Mouse (Mus musculus) kidney, embryonic 15.5 days (tissue): ENCODE data around the gene Lifr. TPM values are rescaled to one million over a fixed set of nuclear protein-coding genes. Genes with fewer than 3 reads are reported as not detected.

Source experiments
- ATAC-seq: fragments of 200-750 bp; cut with Nextera tagmentation; replicated peaks from 2 replicates; pipeline ENCODE4 v1.8.0; 2017; ENCODE audit warnings: moderate TSS enrichment; ENCODE audit not compliant: low FRiP score
- H3K27ac ChIP-seq: fragments of 300-500 bp; sonication (generic); 2 replicates; pipeline ENCODE4 v1.5.1; 2015; ENCODE audit warnings: mild to moderate bottlenecking, inconsistent platforms
- H3K27me3 ChIP-seq: fragments of 300-500 bp; sonication (generic); 2 replicates; pipeline ENCODE4 v1.6.1; 2015; ENCODE audit warnings: inconsistent platforms
- H3K36me3 ChIP-seq: fragments of 300-500 bp; sonication (generic); 2 replicates; pipeline ENCODE4 v1.6.1; 2015; ENCODE audit warnings: inconsistent platforms
- H3K4me1 ChIP-seq: fragments of 300-500 bp; sonication (generic); 2 replicates; pipeline ENCODE4 v1.6.1; 2015; ENCODE audit warnings: inconsistent platforms
- H3K4me2 ChIP-seq: fragments of 300-500 bp; sonication (generic); 2 replicates; pipeline ENCODE4 v1.6.1; 2015; ENCODE audit warnings: moderate library complexity, mild to moderate bottlenecking, inconsistent platforms
- H3K4me3 ChIP-seq: fragments of 300-500 bp; sonication (generic); replicated peaks from 2 replicates; pipeline ENCODE4 v1.5.1; 2015; ENCODE audit warnings: mild to moderate bottlenecking, inconsistent platforms
- H3K9ac ChIP-seq: fragments of 300-500 bp; sonication (generic); 2 replicates; pipeline ENCODE4 v1.6.1; 2015; ENCODE audit warnings: mild to moderate bottlenecking, inconsistent platforms
- H3K9me3 ChIP-seq: fragments of 300-500 bp; sonication (generic); replicated peaks from 2 replicates; pipeline ENCODE4 v1.6.1; 2016; ENCODE audit warnings: inconsistent platforms
- WGBS: fragments of 180-500 bp; shearing (Covaris S2); methylation state at CpG from one replicate; pipeline ENCODE4 v1.1.7; 2015; ENCODE audit warnings: mixed read lengths; 5-methylcytosine and 5-hydroxymethylcytosine counted together
- polyA plus RNA-seq: library from polyadenylated mRNA; unstranded; fragments of >200 nt; fragmentation: Nextera tagmentation; extraction: Ambion mirVana; gene quantifications from 2 replicates; pipeline ENCODE4 v1.2.1, GENCODE M21; 2015

The Lifr gene
- polyA plus RNA-seq, 1 experiment from 2014 or later: 22.3 TPM

- Histone ChIP-seq H3K9me3 (no peaks in the 10 kb centered on the region), H3K4me1 (0 out of 2 replicates have a peak, but pooled peaks cover 14% of the 10 kb centered on the region), H3K27ac (no peak overlapping the region), H3K27me3 (no peaks in the 10 kb centered on the region), H3K4me3 (no peak overlapping the region), H3K36me3 (no peaks in the 10 kb centered on the region), H3K4me2 (no peak overlapping the region), H3K9ac (no peak overlapping the region)
- ATAC-seq: no peak
- WGBS: 88% methylated on average over 14 of the region's 14 CpGs
These were observed 25.4 kb upstream of the Lifr start for GRCm38 (mm10) chr15:7064992-7065523.

DNA sequence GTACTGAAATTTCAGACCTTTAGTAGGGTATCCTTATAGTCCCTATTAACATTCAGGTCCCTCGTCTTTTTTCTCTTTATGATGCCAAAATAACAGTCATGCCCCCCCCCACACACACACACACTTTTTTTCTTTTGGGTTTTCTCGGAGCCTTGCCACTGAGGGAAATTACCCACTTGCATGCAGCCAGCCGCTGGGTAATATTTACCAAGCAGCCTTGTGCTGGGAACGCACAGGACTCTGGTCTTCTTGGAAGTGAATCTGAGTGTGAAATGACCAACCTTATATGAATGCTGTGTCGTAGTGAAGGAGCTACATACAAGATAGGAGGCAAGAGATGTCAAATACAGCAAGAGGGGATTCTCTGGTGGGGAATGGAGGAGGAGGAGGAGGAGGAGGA is 24.8 kb upstream of the Lifr start:
- WGBS: 75% methylated on average over 5 of the region's 5 CpGs
- no peak overlapping the region for H3K4me3 ChIP-seq
- H3K36me3 ChIP-seq: no peaks in the 10 kb centered on the region
- H3K4me2 ChIP-seq: no peak overlapping the region
- H3K27me3 ChIP-seq: no peaks in the 10 kb centered on the region
- no peaks in the 10 kb centered on the region for H3K9me3 ChIP-seq
- no peak overlapping the region for H3K9ac ChIP-seq
- H3K27ac ChIP-seq: no peak overlapping the region
- no peak for ATAC-seq
- 0 out of 2 replicates have a peak, but pooled peaks cover 14% of the 10 kb centered on the region for H3K4me1 ChIP-seq

DNA sequence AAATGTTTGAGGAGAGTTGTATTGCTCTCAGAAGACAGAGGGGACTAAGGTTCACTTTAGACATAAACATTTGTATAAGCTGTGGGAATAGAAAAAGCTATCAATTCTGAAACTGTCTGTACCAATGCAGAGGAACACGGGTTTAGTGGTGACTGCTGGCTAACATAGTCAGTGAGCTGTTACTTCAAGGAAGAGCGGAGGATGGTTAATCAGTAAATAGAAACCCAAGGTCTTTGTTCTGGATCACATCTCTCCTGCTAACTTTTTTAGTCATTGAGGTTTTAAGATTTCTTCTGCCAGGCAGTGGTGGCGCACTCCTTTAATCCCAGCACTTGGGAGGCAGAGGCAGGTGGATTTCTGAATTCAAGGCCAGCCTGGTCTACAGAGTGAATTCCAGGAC is 23.7 kb upstream of the Lifr start:
- Histone ChIP-seq H3K9ac (no peak overlapping the region), H3K36me3 (no peaks in the 10 kb centered on the region), H3K4me2 (no peak overlapping the region), H3K27ac (no peak overlapping the region), H3K27me3 (no peaks in the 10 kb centered on the region), H3K9me3 (no peaks in the 10 kb centered on the region), H3K4me1 (peaks cover 22% of the 10 kb centered on the region; the same call in 1 of the 2 replicates), H3K4me3 (no peak overlapping the region)
- ATAC-seq: no peak
- 66% methylated on average over 3 of the region's 3 CpGs for WGBS

GRCm38 (mm10) chr15:7069374-7069773 is 21.0 kb upstream of the Lifr start:
- Histone ChIP-seq H3K4me2 (no peak overlapping the region), H3K27me3 (no peaks in the 10 kb centered on the region)

DNA sequence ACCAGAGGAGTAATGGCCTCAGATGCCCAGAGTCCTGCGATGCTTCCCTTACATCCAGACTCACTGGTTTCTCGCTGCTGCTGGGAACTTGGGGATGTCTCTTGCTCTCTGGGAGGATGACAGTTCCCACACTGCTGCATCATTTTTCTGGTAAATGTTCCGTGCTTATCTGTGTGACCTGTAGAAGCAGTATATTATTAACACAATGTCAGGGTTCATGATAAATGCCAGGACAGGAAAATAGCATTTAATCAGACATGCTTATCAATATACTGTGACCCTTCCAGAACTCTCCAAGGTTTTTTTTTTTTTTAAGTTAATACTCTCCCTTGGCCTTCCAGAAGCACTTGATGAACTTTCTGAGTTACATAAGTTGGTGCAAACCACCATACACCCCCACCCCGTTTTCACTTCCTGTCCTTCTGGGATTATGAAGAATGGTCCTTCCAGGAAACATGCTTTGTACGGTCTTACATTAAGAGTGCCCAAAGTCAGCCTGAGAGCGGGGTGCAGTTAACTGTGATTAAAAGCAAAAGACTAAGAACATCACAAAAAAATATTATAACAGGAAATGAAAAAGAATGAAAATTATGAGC is 20.1 kb upstream of the Lifr start:
- H3K27ac ChIP-seq: no peak overlapping the region
- no peak for ATAC-seq
- H3K4me3 ChIP-seq: no peak overlapping the region
- H3K9me3 ChIP-seq: no peaks in the 10 kb centered on the region
- 53% methylated on average over 6 of the region's 6 CpGs for WGBS
- H3K36me3 ChIP-seq: no peaks in the 10 kb centered on the region
- H3K27me3 ChIP-seq: no peaks in the 10 kb centered on the region
- H3K4me1 ChIP-seq: peaks cover 15% of the 10 kb centered on the region; the same call in 1 of the 2 replicates
- no peak overlapping the region for H3K4me2 ChIP-seq
- H3K9ac ChIP-seq: no peak overlapping the region

More at GRCm38 (mm10) chr15:7069374-7069773, 21.0 kb upstream of the Lifr start:
- WGBS: 70% methylated on average over 7 of the region's 7 CpGs
- Histone ChIP-seq H3K36me3 (no peaks in the 10 kb centered on the region), H3K9ac (no peak overlapping the region), H3K4me1 (peaks cover 15% of the 10 kb centered on the region; the same call in 1 of the 2 replicates), H3K27ac (no peak overlapping the region), H3K4me3 (no peak overlapping the region), H3K9me3 (no peaks in the 10 kb centered on the region)
- no peak for ATAC-seq

DNA sequence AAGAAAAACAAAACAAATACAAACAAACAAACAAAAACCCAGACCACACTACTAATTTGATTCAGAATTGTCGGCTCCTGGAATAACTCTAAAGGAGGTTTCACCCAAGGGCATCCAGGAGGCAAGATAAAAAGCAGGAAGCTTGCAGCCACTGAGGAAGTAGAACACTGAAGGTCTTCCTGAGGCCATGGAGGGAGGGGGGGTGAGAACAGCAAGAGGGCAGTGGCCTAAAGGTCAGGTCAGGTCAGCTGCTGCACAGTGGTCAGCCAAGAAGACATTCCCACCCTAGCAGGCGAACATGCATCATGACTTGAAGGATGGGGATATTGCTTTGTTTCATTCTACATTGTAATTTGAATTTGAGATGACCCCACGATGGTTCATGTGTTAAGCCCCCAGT is 17.1 kb upstream of the Lifr start:
- H3K27ac ChIP-seq: no peak overlapping the region
- H3K36me3 ChIP-seq: no peaks in the 10 kb centered on the region
- H3K9me3 ChIP-seq: no peaks in the 10 kb centered on the region
- H3K4me2 ChIP-seq: no peak overlapping the region
- peaks cover 11% of the 10 kb centered on the region; the same call in 1 of the 2 replicates for H3K4me1 ChIP-seq
- H3K4me3 ChIP-seq: no peak overlapping the region
- ATAC-seq: no peak
- 69% methylated on average over 3 of the region's 3 CpGs for WGBS
- no peak overlapping the region for H3K9ac ChIP-seq
- no peaks in the 10 kb centered on the region for H3K27me3 ChIP-seq

DNA sequence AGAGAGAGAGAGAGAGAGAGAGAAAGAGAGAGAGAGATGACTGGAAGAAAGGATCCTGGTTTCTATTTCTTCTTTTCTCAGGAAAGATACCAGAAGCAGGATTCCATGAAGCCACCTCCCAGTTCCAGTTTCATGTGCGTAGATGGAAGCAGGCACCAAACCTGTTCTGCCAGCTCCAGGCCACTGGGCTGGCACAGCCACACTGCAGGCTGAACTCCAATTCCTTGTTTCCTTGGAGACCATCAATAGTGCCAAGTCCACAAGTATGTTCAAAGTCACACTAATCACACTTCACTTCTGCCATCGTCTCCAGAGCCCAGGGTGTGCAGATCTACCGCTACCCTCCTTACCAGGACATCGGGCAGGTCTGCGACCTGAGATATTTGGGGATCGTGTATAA is 15.2 kb upstream of the Lifr start:
- no peak overlapping the region for H3K4me2 ChIP-seq
- no peak overlapping the region for H3K27ac ChIP-seq
- H3K4me3 ChIP-seq: no peak overlapping the region
- ATAC-seq: peak; percentile 69
- no peak overlapping the region for H3K9ac ChIP-seq
- 83% methylated on average over 6 of the region's 6 CpGs for whole genome bisulfite sequencing
- no peaks in the 10 kb centered on the region for H3K9me3 ChIP-seq
- no peaks in the 10 kb centered on the region for H3K36me3 ChIP-seq
- peaks cover 11% of the 10 kb centered on the region; the same call in 1 of the 2 replicates for H3K4me1 ChIP-seq
- H3K27me3 ChIP-seq: no peaks in the 10 kb centered on the region

- Histone ChIP-seq H3K4me1 (peaks cover 16% of the 10 kb centered on the region), H3K9me3 (no peaks in the 10 kb centered on the region), H3K4me3 (no peak overlapping the region), H3K27ac (no peak overlapping the region), H3K9ac (no peak overlapping the region), H3K4me2 (no peak overlapping the region), H3K27me3 (0 out of 2 replicates have a peak, but pooled peaks cover 2% of the 10 kb centered on the region), H3K36me3 (no peaks in the 10 kb centered on the region)
- 63% methylated on average over 2 of the region's 2 CpGs for WGBS
- ATAC-seq: no peak
These were observed 12.1 kb upstream of the Lifr start for GRCm38 (mm10) chr15:7078356-7078755.

DNA sequence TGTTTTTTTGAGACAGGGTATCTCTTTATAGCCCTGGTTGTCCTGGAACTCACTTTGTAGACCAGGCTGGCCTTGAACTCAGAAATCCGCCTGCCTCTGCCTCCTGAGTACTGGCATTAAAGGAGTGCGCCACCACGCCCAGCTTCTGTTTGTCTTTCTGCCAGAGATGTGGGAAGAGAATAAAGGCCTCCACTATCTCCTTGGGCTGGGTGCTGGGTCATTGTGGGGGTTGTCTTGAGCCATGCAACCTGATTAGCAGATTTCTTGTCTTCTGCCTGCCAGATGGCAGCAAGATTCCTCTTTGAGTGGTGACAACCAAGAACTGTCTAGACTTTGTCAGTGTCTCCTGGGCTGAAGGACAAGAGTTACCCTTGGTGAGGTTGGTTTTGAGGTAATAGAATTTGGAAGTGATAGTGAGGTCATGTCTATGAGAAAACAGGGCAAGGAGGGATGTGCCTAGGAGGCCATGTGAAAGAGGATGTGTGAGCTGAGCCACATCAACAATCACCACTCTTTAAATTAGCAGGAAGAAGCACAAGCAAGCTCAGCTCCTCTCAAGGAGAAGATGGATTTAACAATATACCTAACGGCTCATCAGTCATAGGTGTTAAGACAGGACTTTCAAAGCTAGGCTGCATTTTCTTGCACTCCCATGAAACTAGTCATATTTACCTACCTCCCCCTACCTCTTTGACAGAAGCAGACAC is 10.6 kb upstream of the Lifr start:
- Histone ChIP-seq H3K9ac (no peak overlapping the region), H3K27ac (no peak overlapping the region), H3K27me3 (0 out of 2 replicates have a peak, but pooled peaks cover 2% of the 10 kb centered on the region), H3K4me2 (no peak overlapping the region), H3K4me3 (no peak overlapping the region), H3K4me1 (peaks cover 18% of the 10 kb centered on the region), H3K36me3 (no peaks in the 10 kb centered on the region), H3K9me3 (no peaks in the 10 kb centered on the region)
- 93% methylated on average over 4 of the region's 4 CpGs for WGBS
- ATAC-seq: no peak

GRCm38 (mm10) chr15:7080916-7081626 is 9.3 kb upstream of the Lifr start:
- Histone ChIP-seq H3K27ac (no peak overlapping the region), H3K36me3 (no peaks in the 10 kb centered on the region), H3K4me3 (no peak overlapping the region), H3K9me3 (no peaks in the 10 kb centered on the region), H3K4me1 (peaks cover 18% of the 10 kb centered on the region), H3K9ac (no peak overlapping the region), H3K4me2 (peak overlapping the region; percentile 27; the same call in 1 of the 2 replicates), H3K27me3 (0 out of 2 replicates have a peak, but pooled peaks cover 2% of the 10 kb centered on the region)
- 0 out of 2 replicates have a peak, but pooled peaks have one; percentile 34 for ATAC-seq
- 42% methylated on average over 13 of the region's 15 CpGs for WGBS

DNA sequence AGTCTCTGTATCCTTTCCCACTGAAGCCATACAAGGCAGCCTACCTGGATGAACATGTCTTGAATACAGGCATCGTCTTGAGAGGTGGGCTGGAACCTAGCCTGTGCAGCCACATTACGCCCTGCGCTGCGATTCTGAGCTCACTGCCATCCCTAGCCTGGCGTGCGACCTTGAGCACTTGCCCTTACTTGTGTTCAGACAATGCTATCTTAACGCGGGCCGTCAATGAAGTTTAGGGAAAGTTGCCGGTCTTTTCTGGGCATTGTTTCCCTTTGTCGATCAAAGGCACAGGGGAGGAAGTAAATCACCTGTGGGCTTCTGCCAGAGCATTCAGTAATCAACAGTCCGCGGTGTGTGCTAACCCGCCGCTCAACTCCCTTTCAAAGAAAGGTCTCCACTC is 8.6 kb upstream of the Lifr start:
- no peak for ATAC-seq
- H3K4me2 ChIP-seq: peak overlapping the region; percentile 41

GRCm38 (mm10) chr15:7082901-7083300 is 7.5 kb upstream of the Lifr start:
- Histone ChIP-seq H3K27ac (no peak overlapping the region), H3K36me3 (no peaks in the 10 kb centered on the region), H3K9ac (no peak overlapping the region), H3K4me2 (no peak overlapping the region), H3K4me1 (peaks cover 15% of the 10 kb centered on the region), H3K9me3 (no peaks in the 10 kb centered on the region), H3K27me3 (0 out of 2 replicates have a peak, but pooled peaks cover 2% of the 10 kb centered on the region), H3K4me3 (no peak overlapping the region)
- WGBS: 91% methylated on average over 3 of the region's 3 CpGs
- no peak for ATAC-seq

More for the DNA sequence above, 8.6 kb upstream of the Lifr start:
- H3K27ac ChIP-seq: no peak overlapping the region
- H3K36me3 ChIP-seq: no peaks in the 10 kb centered on the region
- H3K27me3 ChIP-seq: 0 out of 2 replicates have a peak, but pooled peaks cover 2% of the 10 kb centered on the region
- peaks cover 15% of the 10 kb centered on the region for H3K4me1 ChIP-seq
- WGBS: 25% methylated on average over 15 of the region's 15 CpGs
- no peaks in the 10 kb centered on the region for H3K9me3 ChIP-seq
- no peak overlapping the region for H3K4me3 ChIP-seq
- no peak overlapping the region for H3K9ac ChIP-seq
